Mouse (Mus musculus): ENCODE measurements at regions not wholly inside any gene's neighbourhood (a gene's known extent, or its start where the extent isn't known, plus 50 kb on each side); places are given as distances from the start of the nearest gene placed in this dataset.

GRCm38 (mm10) chr12:119028161-119028560 is 61.9 kb upstream of the Abcb5 start:
- no peak for DNase-seq (ENCODE audit: low spot score in 2 of 2)

- no peak for DNase-seq (ENCODE audit: low spot score in 2 of 2)
Measured at GRCm38 (mm10) chr12:119027701-119028100, 61.5 kb upstream of the Abcb5 start.

DNA sequence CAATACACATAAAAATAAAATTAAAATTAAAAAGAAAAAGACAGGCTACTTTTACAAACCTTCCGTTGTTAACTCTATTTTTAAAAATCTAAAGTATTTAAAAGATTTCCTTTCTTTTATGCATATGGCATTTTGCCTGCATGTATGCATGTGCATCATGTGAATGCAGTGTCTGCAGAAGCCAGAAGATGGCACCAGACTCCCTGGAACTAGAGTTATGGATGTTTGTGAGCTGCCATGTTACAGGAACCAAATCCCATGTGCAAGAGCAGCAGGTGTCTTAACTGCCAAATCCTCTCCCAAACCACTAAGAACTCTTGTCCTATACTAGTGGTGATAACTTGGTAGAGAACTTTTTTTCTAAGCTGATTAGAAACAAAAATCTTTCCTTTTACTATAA is 60.1 kb upstream of the Abcb5 start:
- peak; percentile 37 to 58 for DNase-seq (ENCODE audit: low spot score in 2 of 2)

DNA sequence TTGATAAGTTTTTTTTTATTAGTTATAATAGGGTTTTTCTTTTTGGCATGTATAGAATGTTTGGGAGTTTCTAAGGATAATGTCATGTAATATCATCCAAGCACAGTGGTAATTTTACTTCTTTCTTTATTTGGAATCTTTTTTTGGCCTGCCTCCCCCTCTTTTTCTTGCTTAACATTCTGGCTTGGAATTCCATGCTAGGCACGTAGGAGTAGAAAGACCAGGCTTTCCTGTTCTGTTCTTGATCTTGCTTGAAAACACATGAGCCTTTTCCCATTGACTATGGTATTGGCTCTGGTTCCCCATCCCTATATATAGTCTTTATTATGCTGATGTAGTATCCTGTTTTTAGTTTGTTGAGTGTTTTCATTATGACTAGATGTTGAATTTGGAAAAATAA is 57.8 kb upstream of the Abcb5 start:
- no peak for DNase-seq (ENCODE audit: low spot score in 2 of 2)
